Mouse (Mus musculus) B cell, adult 62 days (primary cell): ENCODE data around the gene Zbtb20. TPM values are rescaled to one million over a fixed set of nuclear protein-coding genes. Genes with fewer than 3 reads are reported as not detected.

ENCODE experiments used
- total RNA-seq: library from RNA; stranded (reverse); gene quantifications from 4 replicates; pipeline ENCODE4 v1.2.4, GENCODE M21; 2023

Zbtb20 gene
- total RNA-seq, result 54.7 to 70.6 TPM (median 65.7 TPM) in 4 replicates

GRCm38 (mm10) chr16:42875852-42875980, at the start of gene Zbtb20:
Zbtb20 (plus strand) TSS chr16:42875881.

GRCm38 (mm10) chr16:43663978-43664579, 788.4 kb downstream of the Zbtb20 start, which contains the start of gene Tigit:
Tigit (minus strand) TSS chr16:43664146.

